Mouse (Mus musculus): ENCODE measurements around the gene Fam227b.

GRCm38 (mm10) chr2:126042674-126043073 is 109.1 kb downstream of the Fam227b start:
- TF ChIP-seq POLR2A (IDR thresholded peaks at IDR 0.05; ENCODE audit: borderline replicate concordance, insufficient read depth, low read length) (no peak), CTCF (IDR thresholded peaks at IDR 0.05; ENCODE audit: borderline replicate concordance, insufficient read depth, low read depth, low read length) (no peak)
